Mouse (Mus musculus): ENCODE results near the gene Zp3. TPM values are rescaled to one million over a fixed set of nuclear protein-coding genes. Genes with fewer than 3 reads are reported as not detected.

Zp3 gene
- total RNA-seq, 2 experiments from 2014 or later: not detected

Other genes with a start within 250 kb of the Zp3 start
- 0.58 and 5.4 TPM in 2 replicates for gene Tmem120a, start 235.7 kb upstream of the Zp3 start, total RNA-seq (2015; ENCODE audit: low replicate concordance)
- 6.0 and 8.7 TPM in 2 replicates for gene Tmem120a, start 235.7 kb upstream of the Zp3 start, total RNA-seq (2017; ENCODE audit: low replicate concordance)
- not detected in 2 replicates for gene Styxl1, start 201.7 kb upstream of the Zp3 start, total RNA-seq (2015; ENCODE audit: low replicate concordance)
- not detected in 2 replicates for gene Styxl1, start 201.7 kb upstream of the Zp3 start, total RNA-seq (2017; ENCODE audit: low replicate concordance)
- gene Mdh2, start 201.6 kb upstream of the Zp3 start, total RNA-seq (2015; ENCODE audit: low replicate concordance): 106 and 152 TPM in 2 replicates
- 47.2 and 55.1 TPM in 2 replicates for gene Mdh2, start 201.6 kb upstream of the Zp3 start, total RNA-seq (2017; ENCODE audit: low replicate concordance)
- not detected in 2 replicates for gene Srrm3, start 173.2 kb upstream of the Zp3 start, total RNA-seq (2015; ENCODE audit: low replicate concordance)
- not detected in 2 replicates for gene Srrm3, start 173.2 kb upstream of the Zp3 start, total RNA-seq (2017; ENCODE audit: low replicate concordance)
- not detected in 2 replicates for gene Hspb1, start 92.2 kb upstream of the Zp3 start, total RNA-seq (2015; ENCODE audit: low replicate concordance)
- gene Hspb1, start 92.2 kb upstream of the Zp3 start, total RNA-seq (2017; ENCODE audit: low replicate concordance): not detected in 2 replicates
- 14.8 and 40.5 TPM in 2 replicates for gene Ywhag, start 45.5 kb upstream of the Zp3 start, total RNA-seq (2015; ENCODE audit: low replicate concordance)
- 17.3 and 17.9 TPM in 2 replicates for gene Ywhag, start 45.5 kb upstream of the Zp3 start, total RNA-seq (2017; ENCODE audit: low replicate concordance)
- gene Ssc4d, start 5.6 kb upstream of the Zp3 start, total RNA-seq (2015; ENCODE audit: low replicate concordance): 6.0 and 6.3 TPM in 2 replicates
- 0.56 TPM in 1 of 2 replicates, not detected in the other for gene Ssc4d, start 5.6 kb upstream of the Zp3 start, total RNA-seq (2017; ENCODE audit: low replicate concordance)
- 3.8 and 22.1 TPM in 2 replicates for gene Dtx2, start 14.7 kb downstream of the Zp3 start, total RNA-seq (2015; ENCODE audit: low replicate concordance)
- gene Dtx2, start 14.7 kb downstream of the Zp3 start, total RNA-seq (2017; ENCODE audit: low replicate concordance): 2.3 TPM in 1 of 2 replicates, not detected in the other
- gene Upk3b, start 58.4 kb downstream of the Zp3 start, total RNA-seq (2015; ENCODE audit: low replicate concordance): not detected in 2 replicates
- gene Upk3b, start 58.4 kb downstream of the Zp3 start, total RNA-seq (2017; ENCODE audit: low replicate concordance): 0.14 TPM in 1 of 2 replicates, not detected in the other
- gene Upk3bl, start 74.4 kb downstream of the Zp3 start, total RNA-seq (2015; ENCODE audit: low replicate concordance): not detected in 2 replicates
- gene Upk3bl, start 74.4 kb downstream of the Zp3 start, total RNA-seq (2017; ENCODE audit: low replicate concordance): not detected in 2 replicates
- 1.9 and 3.3 TPM in 2 replicates for gene Rasa4, start 103.8 kb downstream of the Zp3 start, total RNA-seq (2015; ENCODE audit: low replicate concordance)
- 4.3 TPM in 2 replicates for gene Rasa4, start 103.8 kb downstream of the Zp3 start, total RNA-seq (2017; ENCODE audit: low replicate concordance)
- 34.6 and 42.0 TPM in 2 replicates for gene Polr2j, start 136.5 kb downstream of the Zp3 start, total RNA-seq (2015; ENCODE audit: low replicate concordance)
- gene Polr2j, start 136.5 kb downstream of the Zp3 start, total RNA-seq (2017; ENCODE audit: low replicate concordance): 24.1 and 62.5 TPM in 2 replicates
- 2.9 and 24.2 TPM in 2 replicates for gene Lrwd1, start 156.0 kb downstream of the Zp3 start, total RNA-seq (2015; ENCODE audit: low replicate concordance)
- 11.9 and 14.8 TPM in 2 replicates for gene Lrwd1, start 156.0 kb downstream of the Zp3 start, total RNA-seq (2017; ENCODE audit: low replicate concordance)
- 7.7 and 10.7 TPM in 2 replicates for gene Alkbh4, start 156.0 kb downstream of the Zp3 start, total RNA-seq (2015; ENCODE audit: low replicate concordance)
- gene Alkbh4, start 156.0 kb downstream of the Zp3 start, total RNA-seq (2017; ENCODE audit: low replicate concordance): 2.2 and 3.4 TPM in 2 replicates
- 6.9 and 13.1 TPM in 2 replicates for gene Orai2, start 190.6 kb downstream of the Zp3 start, total RNA-seq (2015; ENCODE audit: low replicate concordance)
- gene Orai2, start 190.6 kb downstream of the Zp3 start, total RNA-seq (2017; ENCODE audit: low replicate concordance): 6.4 and 10.6 TPM in 2 replicates
- gene Prkrip1, start 218.9 kb downstream of the Zp3 start, total RNA-seq (2015; ENCODE audit: low replicate concordance): 1.5 and 6.1 TPM in 2 replicates
- 4.9 and 14.5 TPM in 2 replicates for gene Prkrip1, start 218.9 kb downstream of the Zp3 start, total RNA-seq (2017; ENCODE audit: low replicate concordance)